Mouse (Mus musculus): ENCODE measurements at regions not wholly inside any gene's neighbourhood (a gene's known extent, or its start where the extent isn't known, plus 50 kb on each side); places are given as distances from the start of the nearest gene placed in this dataset.

- no peak for DNase-seq (ENCODE audit: low spot score)
Measured at GRCm38 (mm10) chr4:7228980-7229379, 1009.9 kb downstream of the Car8 start.

- no peak for DNase-seq (ENCODE audit: low spot score)
Measured at GRCm38 (mm10) chr4:7222922-7223321, 1015.9 kb downstream of the Car8 start.

- no peak for DNase-seq (ENCODE audit: low spot score)
Measured at GRCm38 (mm10) chr4:7220426-7220825, 1018.4 kb downstream of the Car8 start.

- DNase-seq (ENCODE audit: low spot score), result no peak
Measured at GRCm38 (mm10) chr4:7215048-7216030, 1023.5 kb downstream of the Car8 start.

GRCm38 (mm10) chr4:7206987-7207386 is 1031.9 kb downstream of the Car8 start:
- DNase-seq (ENCODE audit: low spot score), result no peak

- no peak for DNase-seq (ENCODE audit: low spot score)
Measured at GRCm38 (mm10) chr4:7201816-7202215, 1037.0 kb downstream of the Car8 start.

GRCm38 (mm10) chr4:7199941-7200340 is 1038.9 kb downstream of the Car8 start:
- no peak for DNase-seq (ENCODE audit: low spot score)

- no peak for DNase-seq (ENCODE audit: low spot score)
Measured at GRCm38 (mm10) chr4:7199052-7199451, 1039.8 kb downstream of the Car8 start.

GRCm38 (mm10) chr4:7196570-7196969 is 1042.3 kb downstream of the Car8 start:
- no peak for DNase-seq (ENCODE audit: low spot score)

- DNase-seq (ENCODE audit: low spot score), result no peak
Measured at GRCm38 (mm10) chr4:7195619-7196018, 1043.2 kb downstream of the Car8 start.

- no peak for DNase-seq (ENCODE audit: low spot score)
Measured at GRCm38 (mm10) chr4:7191912-7192311, 1046.9 kb downstream of the Car8 start.

GRCm38 (mm10) chr4:7191228-7191627 is 1047.6 kb downstream of the Car8 start:
- no peak for DNase-seq (ENCODE audit: low spot score)

- no peak for DNase-seq (ENCODE audit: low spot score)
Measured at GRCm38 (mm10) chr4:7175030-7175429, 1063.8 kb downstream of the Car8 start.

GRCm38 (mm10) chr4:7172528-7173306 is 1066.1 kb downstream of the Car8 start:
- DNase-seq (ENCODE audit: low spot score), result peak; percentile 29

GRCm38 (mm10) chr4:7171637-7172417 is 1067.0 kb downstream of the Car8 start:
- no peak for DNase-seq (ENCODE audit: low spot score)

- DNase-seq (ENCODE audit: low spot score), result no peak
Measured at GRCm38 (mm10) chr4:7161411-7161810, 1077.4 kb downstream of the Car8 start.

- DNase-seq (ENCODE audit: low spot score), result no peak
Measured at GRCm38 (mm10) chr4:7157883-7158282, 1081.0 kb downstream of the Car8 start.

- no peak for DNase-seq (ENCODE audit: low spot score)
Measured at GRCm38 (mm10) chr4:7154256-7154655, 1084.6 kb downstream of the Car8 start.

GRCm38 (mm10) chr4:7153835-7154234 is 1085.0 kb downstream of the Car8 start:
- no peak for DNase-seq (ENCODE audit: low spot score)

- no peak for DNase-seq (ENCODE audit: low spot score)
Measured at GRCm38 (mm10) chr4:7145756-7146155, 1093.1 kb downstream of the Car8 start.

- no peak for DNase-seq (ENCODE audit: low spot score)
Measured at GRCm38 (mm10) chr4:7144215-7144614, 1094.6 kb downstream of the Car8 start.

- DNase-seq (ENCODE audit: low spot score), result no peak
Measured at GRCm38 (mm10) chr4:7143676-7144075, 1095.2 kb downstream of the Car8 start.
